Mouse (Mus musculus): ENCODE results near the gene Dsel.

GRCm38 (mm10) chr1:111875784-111876183 is 11.1 kb upstream of the Dsel start:
- TF ChIP-seq MAX (IDR thresholded peaks at IDR 0.05), result no peak
- no peak for TF ChIP-seq CTCF (IDR thresholded peaks at IDR 0.05; ENCODE audit: control insufficient read depth, insufficient read depth, insufficient read length)
- no peak for TF ChIP-seq USF1 (IDR thresholded peaks at IDR 0.05; ENCODE audit: low read depth)
- no peak for TF ChIP-seq MYOG (IDR thresholded peaks at IDR 0.05; ENCODE audit: control insufficient read depth, extremely low read depth, insufficient read length)
- TF ChIP-seq FOSL1 (IDR thresholded peaks at IDR 0.05; ENCODE audit: insufficient read depth, low read length, poor library complexity, severe bottlenecking), result no peak
- no peak for TF ChIP-seq CEBPB (IDR thresholded peaks at IDR 0.05; ENCODE audit: low read depth)
- TF ChIP-seq MYOD1 (IDR thresholded peaks at IDR 0.05; ENCODE audit: control insufficient read depth, insufficient read length, low read depth), result no peak

Data from C2C12 (cell line).